In genomic region chr9:32088106-32088776, GRCm38 (mm10) we compare ENCODE assay signal across 24 mouse cellular contexts. TPM values are rescaled to one million over a fixed set of nuclear protein-coding genes. Genes with fewer than 3 reads are reported as not detected.
DNase-seq lines count a peak whose midpoint lies in the region; ATAC-seq and TF ChIP-seq lines count a peak whose summit lies in the region.
"Had no signal": no experiment of that assay in that cellular context is flagged by ENCODE, and none has a peak within 500 bp of the region (broad histone marks: within the 10 kb centered on the region; RNA-seq: fewer than 3 reads in every experiment).

No protein-coding gene starts in this region.

- H3K9me3 ChIP-seq in forebrain, postnatal 0 days (ENCODE audit: low read length) = no peaks in the 10 kb centered on the region
- H3K9me3 ChIP-seq in forebrain, embryonic 11.5 days (ENCODE audit: control insufficient read depth, low read length) = no peaks in the 10 kb centered on the region
- H3K9me3 ChIP-seq: forebrain, embryonic 10.5 days; G1E; hindbrain, embryonic 13.5 days; limb, embryonic 10.5 days; liver, embryonic 12.5 days; neural tube, embryonic 12.5 days had no signal

- no peak overlapping the region for H3K4me2 ChIP-seq in forebrain, postnatal 0 days (ENCODE audit: low read depth)
- no peak overlapping the region for H3K4me2 ChIP-seq in forebrain, embryonic 11.5 days (ENCODE audit: low read depth, low read length, severe bottlenecking)
- H3K4me2 ChIP-seq: hindbrain, embryonic 13.5 days; liver, embryonic 12.5 days; neural tube, embryonic 12.5 days had no signal

- TF ChIP-seq POLR2A in liver, adult 2 months (IDR thresholded peaks at IDR 0.05; ENCODE audit: extremely low read depth, insufficient read depth, low read length) = no peak

- no peak for TF ChIP-seq CTCF in forebrain, postnatal 0 days (IDR thresholded peaks at IDR 0.05; ENCODE audit: low read depth)
- TF ChIP-seq CTCF in liver, adult 2 months (IDR thresholded peaks at IDR 0.05; ENCODE audit: low read depth, low read length) = no peak

- WGBS in forebrain, postnatal 0 days = 66% methylated on average over 4 of the region's 4 CpGs
- 77% methylated on average over 4 of the region's 4 CpGs for WGBS in forebrain, embryonic 11.5 days
- WGBS in liver, adult 2 months = 34% methylated on average over 4 of the region's 4 CpGs

- H3K27ac ChIP-seq in forebrain, postnatal 0 days (ENCODE audit: low read depth, low read length) = peak overlapping the region; percentile 9
- no peak overlapping the region for H3K27ac ChIP-seq in forebrain, embryonic 11.5 days (ENCODE audit: low read depth, low read length)
- peak overlapping the region; percentile 39 for H3K27ac ChIP-seq in liver, adult 2 months (replicated peaks; ENCODE audit: insufficient read depth, low read depth, low read length)
- H3K27ac ChIP-seq: forebrain, embryonic 10.5 days; heart, adult 2 months; hindbrain, embryonic 13.5 days; left cerebral cortex, adult 2 months; limb, embryonic 10.5 days; liver, embryonic 12.5 days; neural tube, embryonic 12.5 days had no signal

- H3K79me2 ChIP-seq in liver, adult 2 months (ENCODE audit: control insufficient read depth, insufficient read depth, low read length) = peaks cover 27% of the 10 kb centered on the region

- no peaks in the 10 kb centered on the region for H3K27me3 ChIP-seq in forebrain, postnatal 0 days (ENCODE audit: insufficient read depth, low read length)
- H3K27me3 ChIP-seq in forebrain, embryonic 11.5 days (ENCODE audit: control insufficient read depth, insufficient read depth, low read length) = no peaks in the 10 kb centered on the region
- no peaks in the 10 kb centered on the region for H3K27me3 ChIP-seq in liver, adult 2 months (ENCODE audit: control insufficient read depth, insufficient read depth, low read length)
- H3K27me3 ChIP-seq: hindbrain, embryonic 13.5 days; liver, embryonic 12.5 days; neural tube, embryonic 12.5 days had no signal

- H3K9ac ChIP-seq in forebrain, postnatal 0 days = no peak overlapping the region
- no peak overlapping the region for H3K9ac ChIP-seq in forebrain, embryonic 11.5 days (ENCODE audit: low read length)
- H3K9ac ChIP-seq in liver, adult 2 months (ENCODE audit: low read depth, low read length) = no peak overlapping the region
- H3K9ac ChIP-seq: hindbrain, embryonic 13.5 days; liver, embryonic 12.5 days; neural tube, embryonic 12.5 days had no signal

- no peak for DNase-seq in forebrain, postnatal 0 days
- no peak for DNase-seq in forebrain, embryonic 11.5 days (ENCODE audit: low spot score)
- peak; percentile 90 for DNase-seq in liver, adult 2 months (ENCODE audit: extremely low read depth, low read depth, low spot score)
- no peak for DNase-seq in liver
- peak; percentile 70 for DNase-seq in kidney, adult 9 months
- DNase-seq in gastrocnemius, postnatal 10 days = no peak
- DNase-seq: adrenal gland, postnatal 36 days; cerebellum, adult 2 months; cerebellum, postnatal 36 days; gastrocnemius, postnatal 14 days; heart, adult 2 months; layer of hippocampus, adult 9-11 months; lung, adult 2 months; right cerebral cortex, postnatal 4 days had no signal

- H3K4me3 ChIP-seq in forebrain, postnatal 0 days (ENCODE audit: low read depth, low read length) = no peak overlapping the region
- no peak overlapping the region for H3K4me3 ChIP-seq in forebrain, embryonic 11.5 days (ENCODE audit: low read depth, low read length)
- no peak overlapping the region for H3K4me3 ChIP-seq in liver, adult 2 months (ENCODE audit: insufficient read depth, low read depth, low read length)
- H3K4me3 ChIP-seq: forebrain, embryonic 10.5 days; heart, adult 2 months; hindbrain, embryonic 13.5 days; left cerebral cortex, adult 2 months; limb, embryonic 10.5 days; liver, embryonic 12.5 days; neural tube, embryonic 12.5 days had no signal

- no peaks in the 10 kb centered on the region for H3K36me3 ChIP-seq in forebrain, postnatal 0 days (ENCODE audit: insufficient read depth)
- H3K36me3 ChIP-seq in forebrain, embryonic 11.5 days (ENCODE audit: control insufficient read depth, insufficient read depth, low read length) = no peaks in the 10 kb centered on the region
- H3K36me3 ChIP-seq in liver, adult 2 months (ENCODE audit: control insufficient read depth, insufficient read depth, low read length) = no peaks in the 10 kb centered on the region
- H3K36me3 ChIP-seq: forebrain, embryonic 10.5 days; G1E; hindbrain, embryonic 13.5 days; limb, embryonic 10.5 days; liver, embryonic 12.5 days; neural tube, embryonic 12.5 days had no signal

- no peak for ATAC-seq in forebrain, postnatal 0 days
- ATAC-seq in forebrain, embryonic 11.5 days (replicated peaks; ENCODE audit: low FRiP score) = no peak
- ATAC-seq in megakaryocyte progenitor cell, adult 5-6 weeks (replicated peaks; ENCODE audit: poor library complexity) = peak; percentile 59
- ATAC-seq: activated CD4-positive, CD25-positive, alpha-beta regulatory T cell, adult 4 months; CD4-positive, CD25-positive, alpha-beta regulatory T cell, adult 4 months; liver, embryonic 12.5 days had no signal

- H3K4me1 ChIP-seq in forebrain, postnatal 0 days (ENCODE audit: insufficient read depth) = peaks cover 3% of the 10 kb centered on the region; the same call in 1 of the 2 replicates
- no peaks in the 10 kb centered on the region for H3K4me1 ChIP-seq in forebrain, embryonic 11.5 days (replicated peaks; ENCODE audit: control insufficient read depth, insufficient read depth, low read length)
- peaks cover 15% of the 10 kb centered on the region for H3K4me1 ChIP-seq in liver, adult 2 months (ENCODE audit: control insufficient read depth, insufficient read depth, low read length)

RNA-seq across cellular contexts. Expression of gene Arhgap32, which starts 27.7 kb away (rescaled TPM):
- total RNA-seq in forebrain, postnatal 0 days (2014; rRNA removed) = 40.9 and 47.6 TPM in 2 replicates
- 8.6 and 12.9 TPM in 2 replicates for polyA plus RNA-seq in forebrain, postnatal 0 days (2015; fragmentation: Nextera tagmentation; extraction: Ambion mirVana)
- 7.0 and 11.1 TPM in 2 replicates for polyA plus RNA-seq in forebrain, embryonic 11.5 days (2014; fragmentation: Nextera tagmentation; extraction: Ambion mirVana)
- 3.4 and 4.6 TPM in 2 replicates for total RNA-seq in liver, adult 2 months (2014; rRNA removed)
- 0.98 and 1.9 TPM in 2 replicates for polyA plus RNA-seq in liver, adult 2 months (2012; rRNA removed)
- total RNA-seq in megakaryocyte progenitor cell, adult 5-6 weeks (2015) = 9.0 and 22.5 TPM in 2 replicates
- total RNA-seq in megakaryocyte progenitor cell, adult 5-6 weeks (2017) = 2.8 and 4.2 TPM in 2 replicates
- 10 to 100 TPM; 23.4 to 29.5 TPM for total RNA-seq in gastrocnemius, postnatal 10 days (2021)
- polyA plus RNA-seq: activated CD4-positive, CD25-positive, alpha-beta regulatory T cell, adult 4 months; CD4-positive, CD25-positive, alpha-beta regulatory T cell, adult 4 months had no signal

Comparison
In these comparisons a context has a peak if more than half of its experiments do, and no peak if none do; other contexts are left out.
1. DNase-seq: peak in liver, adult 2 months (single experiment) and kidney, adult 9 months (single experiment); none in forebrain, postnatal 0 days (single experiment), forebrain, embryonic 11.5 days (single experiment), liver (single experiment) and gastrocnemius, postnatal 10 days (single experiment).